Mouse (Mus musculus) left cerebral cortex, adult 2 months (tissue): ENCODE measurements around the gene Prpsap1. TPM values are rescaled to one million over a fixed set of nuclear protein-coding genes. Genes with fewer than 3 reads are reported as not detected.

Experiments
- DNase-seq, 2 experiments: peaks; one replicate each; pipeline ENCODE4 v3.0.0; 2021 to 2022; ENCODE audit warnings: low spot score in 2 of 2, mixed read lengths in 1 of 2; ENCODE audit errors: extremely low spot score in 1 of 2
- H3K27ac ChIP-seq: fragments of 200-600 bp; 2 replicates; pipeline ENCODE4 v1.8.1; 2022
- H3K4me3 ChIP-seq: fragments of 200-600 bp; 2 replicates; pipeline ENCODE4 v1.8.1; 2022
- CTCF ChIP-seq: fragments of 200-600 bp; IDR thresholded peaks from 2 replicates; pipeline ENCODE4 v1.8.1; 2022; ENCODE audit warnings: antibody characterized with exemption, mild to moderate bottlenecking, moderate library complexity
- intact Hi-C: fragments of 180-260 bp; cut with DNase I; formaldehyde crosslinking; loops from one replicate; pipeline ENCODE4 v1.15.1; 2025
- total RNA-seq, 2 experiments: library from RNA; stranded (reverse); gene quantifications; 2 replicates each; pipeline ENCODE4 v1.2.3; 2021

The Prpsap1 gene
- total RNA-seq, 2 experiments from 2014 or later, result 78.3 to 85.6 TPM

DNA sequence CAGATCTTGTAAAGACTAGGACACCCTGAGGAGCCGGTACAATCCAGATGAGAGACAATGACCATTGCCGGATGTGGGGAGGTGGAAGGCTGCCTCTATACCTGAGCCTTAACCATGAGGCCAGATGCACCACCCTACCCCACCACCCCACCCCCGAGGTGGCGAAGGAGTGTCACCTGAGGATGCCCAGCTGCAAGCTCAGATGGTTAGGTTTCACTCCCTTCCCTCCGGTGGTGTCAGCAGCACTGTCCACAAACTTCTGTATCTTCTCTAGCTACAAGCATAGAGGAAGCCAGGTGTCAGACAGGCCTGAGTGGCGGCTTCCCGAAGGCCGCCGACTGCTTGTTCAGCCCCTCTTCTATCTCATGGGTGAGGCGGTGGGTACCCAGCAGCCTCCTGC, 40.1 kb downstream of the Prpsap1 start:
- H3K4me3 ChIP-seq, result no peak overlapping the region
- intact Hi-C loops, result no loop called here
- no peak for DNase-seq
- no peak for TF ChIP-seq CTCF
- no peak overlapping the region for H3K27ac ChIP-seq

DNA sequence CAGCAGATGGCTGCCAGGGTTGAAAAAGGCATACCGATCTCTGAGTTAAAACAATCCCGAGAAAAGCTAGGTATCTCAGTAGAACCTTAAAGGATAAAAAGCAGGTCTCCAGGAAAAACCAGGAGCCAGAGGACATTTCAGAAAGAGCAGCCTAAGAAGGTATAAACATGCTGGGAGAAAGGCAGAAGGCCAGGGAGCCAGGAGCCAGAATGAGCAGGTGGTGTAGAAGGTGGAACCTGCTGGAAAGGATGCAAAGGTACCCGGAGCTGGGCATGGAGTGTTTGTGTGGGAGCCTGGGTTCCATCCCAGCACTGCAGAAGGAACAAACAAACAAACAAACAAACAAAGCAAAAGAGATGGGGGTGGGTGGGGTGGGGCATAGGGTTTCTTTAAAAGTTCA, 44.7 kb downstream of the Prpsap1 start:
- no peak overlapping the region for H3K27ac ChIP-seq
- DNase-seq, result no peak
- no peak overlapping the region for H3K4me3 ChIP-seq
- no peak for TF ChIP-seq CTCF
- intact Hi-C loops, result loop anchor here (5.0 kb wide), 1 partner anchor 222 kb away; no protein-coding TSS in a partner anchor

DNA sequence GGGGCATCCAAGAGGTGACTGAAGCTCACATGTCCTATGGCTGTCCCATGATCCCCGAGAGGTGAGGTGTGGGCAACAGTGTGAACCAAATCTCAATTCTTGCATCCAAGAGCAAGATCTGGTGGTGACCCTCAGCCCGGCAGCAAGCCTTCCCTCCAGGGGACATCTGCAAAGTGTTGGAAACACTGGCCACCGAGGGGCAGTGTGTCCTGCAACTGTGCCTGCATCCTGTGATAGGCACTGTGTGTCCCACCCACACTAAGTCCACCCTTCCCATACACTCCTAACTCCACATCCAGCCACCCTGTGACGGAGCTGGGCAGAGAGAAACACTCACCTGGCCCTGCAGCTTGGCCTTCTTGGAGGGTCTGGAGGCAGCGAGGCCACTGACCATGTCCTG, 46.2 kb downstream of the Prpsap1 start:
- H3K27ac ChIP-seq, result no peak overlapping the region
- intact Hi-C loops, result loop anchor here (2.0 to 5.0 kb wide), 2 partner anchors 79 to 221 kb away; no protein-coding TSS in a partner anchor
- no peak overlapping the region for H3K4me3 ChIP-seq
- DNase-seq, result no peak
- no peak for TF ChIP-seq CTCF

DNA sequence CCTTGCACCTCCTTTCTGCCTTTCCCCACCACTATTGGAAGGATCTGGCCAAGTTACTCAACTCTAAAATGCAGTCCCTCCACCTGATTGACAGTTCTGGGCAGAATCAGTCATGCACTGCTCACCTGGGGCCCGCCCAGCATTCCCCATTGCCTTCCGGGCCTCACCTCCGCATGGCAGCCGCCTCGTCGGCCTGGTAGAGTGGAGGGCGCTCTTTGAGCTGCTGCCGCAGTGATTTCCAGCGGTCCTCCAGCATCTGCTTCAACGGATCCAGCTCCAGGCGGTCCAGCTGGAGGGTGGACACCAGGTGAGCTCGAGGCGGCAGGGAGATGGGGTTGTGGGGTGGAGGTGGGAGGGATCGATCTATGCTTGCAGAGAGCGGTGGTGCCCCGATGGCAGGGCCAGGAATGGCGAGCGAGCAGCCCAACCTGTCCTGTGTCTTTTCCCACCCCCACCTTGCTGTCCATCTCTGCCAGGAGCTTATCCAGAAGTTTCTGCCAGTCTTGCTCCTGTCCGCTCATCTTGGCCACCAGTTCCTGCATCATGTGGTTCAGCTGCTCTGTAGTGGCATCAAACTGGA, 47.6 kb downstream of the Prpsap1 start:
- DNase-seq, result no peak
- intact Hi-C loops, result loop anchor here (1.0 to 5.0 kb wide), 3 partner anchors 78 to 219 kb away; no protein-coding TSS in a partner anchor
- no peak for TF ChIP-seq CTCF
- Histone ChIP-seq H3K27ac (no peak overlapping the region), H3K4me3 (no peak overlapping the region)

DNA sequence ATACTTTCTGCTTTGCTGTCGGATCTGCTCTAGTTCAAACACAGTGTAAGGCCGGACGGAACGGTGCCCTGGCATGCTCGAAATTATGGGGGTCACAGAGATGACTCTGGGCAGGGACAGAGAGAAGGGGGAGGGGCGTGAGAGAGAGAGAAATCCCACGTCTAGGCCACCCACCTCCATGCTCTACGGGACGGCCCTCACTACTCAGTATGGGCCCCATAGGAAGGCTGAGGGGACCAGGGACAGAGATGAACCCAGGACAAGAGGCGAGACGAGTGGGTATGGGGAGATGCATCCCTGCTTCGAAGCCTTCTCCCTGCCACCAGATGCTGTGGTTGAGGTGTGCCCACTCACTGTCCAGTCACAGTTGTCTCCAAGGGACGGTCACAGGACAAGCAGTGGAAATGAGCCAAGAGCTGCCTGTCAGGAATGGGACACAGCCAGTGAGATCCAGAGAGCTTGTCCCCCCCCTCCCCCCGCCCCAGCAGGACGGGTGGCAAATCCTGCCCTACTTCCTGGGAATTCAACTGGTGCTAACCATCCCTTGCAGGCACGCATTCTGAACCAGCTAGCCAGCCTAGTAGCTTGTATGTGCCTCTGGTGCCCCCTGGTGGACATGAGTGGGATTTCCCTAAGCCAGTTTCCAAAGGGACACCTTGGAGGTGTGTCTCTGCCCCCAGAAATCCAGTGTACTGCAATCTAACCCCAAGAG, 48.2 kb downstream of the Prpsap1 start:
- Histone ChIP-seq H3K4me3 (no peak overlapping the region), H3K27ac (no peak overlapping the region)
- peak; percentile 90 for TF ChIP-seq CTCF
- intact Hi-C loops, result loop anchor here (1.0 to 5.0 kb wide), 3 partner anchors 77 to 218 kb away; no protein-coding TSS in a partner anchor
- DNase-seq, result peak; percentile 88 to 96

DNA sequence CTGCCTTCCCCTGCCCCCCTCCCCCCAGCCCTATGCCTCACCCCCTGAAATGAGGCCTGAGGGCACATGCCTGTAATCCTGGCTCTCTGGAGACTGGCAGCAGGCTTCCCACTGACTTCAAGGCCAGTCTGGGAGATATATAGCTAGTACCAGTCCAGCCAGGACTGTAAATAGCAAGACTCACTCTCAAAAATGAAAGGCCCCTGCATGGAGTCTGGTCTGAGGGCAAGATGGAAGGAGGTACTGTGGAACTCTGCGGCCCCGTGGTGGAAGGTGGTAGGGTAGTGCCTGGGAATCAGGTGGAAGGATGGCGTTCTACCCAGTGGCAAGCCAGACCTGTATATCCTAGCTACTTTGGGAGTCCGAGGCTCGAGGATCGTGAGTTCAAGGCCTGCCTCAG, 50.1 kb downstream of the Prpsap1 start:
- intact Hi-C loops, result no loop called here
- H3K4me3 ChIP-seq, result no peak overlapping the region
- no peak overlapping the region for H3K27ac ChIP-seq
- no peak for DNase-seq
- no peak for TF ChIP-seq CTCF

DNA sequence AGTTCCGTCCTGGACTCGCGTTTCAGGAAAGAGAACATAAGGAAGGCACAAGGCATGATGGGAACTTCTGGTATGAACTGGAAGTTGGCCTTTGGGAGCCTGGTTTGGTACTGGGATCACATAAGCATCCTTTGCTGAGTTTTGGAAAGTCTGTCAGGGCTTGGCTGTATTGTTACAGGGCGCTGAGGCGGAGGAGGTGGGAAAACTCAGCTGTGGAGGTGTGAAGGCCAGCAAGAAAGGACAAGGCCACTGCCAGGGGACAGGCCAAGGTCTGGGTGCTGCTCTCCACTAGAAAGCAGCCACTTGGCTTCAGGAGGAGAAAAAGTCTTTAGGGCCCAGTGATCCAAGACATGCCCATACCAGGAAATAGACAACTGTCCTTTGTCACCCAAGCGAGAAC, 50.7 kb downstream of the Prpsap1 start:
- H3K27ac ChIP-seq, result no peak overlapping the region
- DNase-seq, result no peak
- intact Hi-C loops, result no loop called here
- H3K4me3 ChIP-seq, result no peak overlapping the region
- no peak for TF ChIP-seq CTCF

DNA sequence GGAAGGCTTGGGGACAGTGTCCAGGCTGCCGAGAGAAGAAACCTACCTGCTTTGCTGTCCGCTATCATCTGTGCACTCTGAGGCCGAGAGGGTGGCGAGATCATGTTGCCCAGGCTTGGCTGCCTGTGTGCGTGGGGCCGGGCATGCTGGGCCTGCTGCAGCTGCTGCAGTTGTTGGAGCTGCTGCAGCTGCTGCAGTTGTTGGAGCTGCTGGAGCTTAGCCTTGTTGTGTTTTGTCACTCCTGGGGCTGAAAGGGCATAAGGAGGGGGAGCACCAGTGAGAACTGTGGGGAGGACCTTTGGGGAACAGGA, 51.2 kb downstream of the Prpsap1 start:
- intact Hi-C loops, result no loop called here
- DNase-seq, result no peak
- H3K27ac ChIP-seq, result no peak overlapping the region
- no peak overlapping the region for H3K4me3 ChIP-seq
- TF ChIP-seq CTCF, result no peak

DNA sequence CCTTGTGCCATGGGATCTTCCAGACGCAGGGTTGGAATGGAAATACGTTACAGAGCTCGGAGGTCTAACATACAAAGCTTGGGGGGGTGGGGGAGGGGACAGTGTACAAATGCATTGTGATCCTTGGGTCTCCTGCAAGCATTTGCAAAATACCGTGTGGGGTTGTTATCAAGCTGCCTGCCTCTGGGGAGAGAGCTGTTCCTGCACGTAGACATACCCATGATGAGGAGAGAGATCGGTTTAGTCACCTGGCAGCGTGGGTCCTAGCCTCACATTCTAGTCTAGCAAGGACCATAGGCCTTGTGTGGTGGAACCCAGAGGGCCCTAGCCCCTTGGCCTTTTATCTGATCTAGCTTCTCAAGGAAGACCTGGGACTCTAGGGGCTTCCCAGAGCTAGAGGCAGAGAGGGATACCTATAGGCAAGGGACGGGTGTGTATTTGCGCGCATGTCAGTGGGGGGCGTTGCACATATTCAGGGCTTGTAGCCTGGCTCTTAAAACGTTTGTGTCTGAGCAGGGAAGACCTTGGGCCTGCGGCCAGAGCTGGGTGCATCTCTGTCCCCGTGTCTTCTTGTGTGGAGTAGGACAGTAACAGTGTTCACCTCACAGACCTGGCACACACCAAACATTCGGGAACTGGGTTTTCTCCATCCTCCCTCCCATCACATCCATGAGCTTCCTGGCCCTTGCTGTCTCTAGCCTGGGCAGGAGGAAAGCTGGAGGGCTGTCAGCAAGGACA, 51.7 kb downstream of the Prpsap1 start:
- Histone ChIP-seq H3K27ac (no peak overlapping the region), H3K4me3 (no peak overlapping the region)
- intact Hi-C loops, result no loop called here
- no peak for TF ChIP-seq CTCF
- DNase-seq, result no peak

DNA sequence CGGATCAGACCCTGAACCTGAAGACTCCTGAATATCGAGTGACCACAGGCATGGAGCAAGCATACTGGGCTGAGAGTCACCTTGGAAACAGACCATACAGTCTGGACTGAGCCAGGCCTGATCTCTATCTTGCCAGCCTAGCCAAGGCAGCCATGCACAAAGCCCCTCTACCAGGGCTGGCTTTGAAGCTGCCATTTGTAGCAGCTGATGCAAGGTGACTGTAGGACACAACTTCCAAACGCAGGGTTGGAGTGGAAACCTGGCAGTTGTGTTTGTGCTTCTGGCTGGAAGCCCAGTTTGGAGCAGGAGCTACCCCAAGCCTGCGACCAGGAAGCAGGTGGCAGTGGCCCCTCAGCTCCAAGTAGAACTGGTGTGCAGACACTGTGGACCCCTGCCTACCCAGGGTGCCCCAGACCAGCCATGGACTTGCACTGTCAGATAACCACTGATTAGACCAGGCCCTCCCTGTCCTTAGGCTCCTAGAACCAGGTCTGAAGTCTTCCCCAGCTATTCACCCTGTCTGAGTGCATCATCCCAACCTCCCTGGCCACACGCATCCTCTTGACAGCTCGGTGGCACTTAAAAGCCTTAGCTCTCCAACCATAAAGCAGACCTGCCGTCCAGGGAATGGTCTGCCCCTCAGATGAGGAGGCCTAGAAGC, 53.5 kb downstream of the Prpsap1 start:
- DNase-seq, result no peak
- TF ChIP-seq CTCF, result no peak
- Histone ChIP-seq H3K4me3 (no peak overlapping the region), H3K27ac (no peak overlapping the region)
- intact Hi-C loops, result no loop called here

DNA sequence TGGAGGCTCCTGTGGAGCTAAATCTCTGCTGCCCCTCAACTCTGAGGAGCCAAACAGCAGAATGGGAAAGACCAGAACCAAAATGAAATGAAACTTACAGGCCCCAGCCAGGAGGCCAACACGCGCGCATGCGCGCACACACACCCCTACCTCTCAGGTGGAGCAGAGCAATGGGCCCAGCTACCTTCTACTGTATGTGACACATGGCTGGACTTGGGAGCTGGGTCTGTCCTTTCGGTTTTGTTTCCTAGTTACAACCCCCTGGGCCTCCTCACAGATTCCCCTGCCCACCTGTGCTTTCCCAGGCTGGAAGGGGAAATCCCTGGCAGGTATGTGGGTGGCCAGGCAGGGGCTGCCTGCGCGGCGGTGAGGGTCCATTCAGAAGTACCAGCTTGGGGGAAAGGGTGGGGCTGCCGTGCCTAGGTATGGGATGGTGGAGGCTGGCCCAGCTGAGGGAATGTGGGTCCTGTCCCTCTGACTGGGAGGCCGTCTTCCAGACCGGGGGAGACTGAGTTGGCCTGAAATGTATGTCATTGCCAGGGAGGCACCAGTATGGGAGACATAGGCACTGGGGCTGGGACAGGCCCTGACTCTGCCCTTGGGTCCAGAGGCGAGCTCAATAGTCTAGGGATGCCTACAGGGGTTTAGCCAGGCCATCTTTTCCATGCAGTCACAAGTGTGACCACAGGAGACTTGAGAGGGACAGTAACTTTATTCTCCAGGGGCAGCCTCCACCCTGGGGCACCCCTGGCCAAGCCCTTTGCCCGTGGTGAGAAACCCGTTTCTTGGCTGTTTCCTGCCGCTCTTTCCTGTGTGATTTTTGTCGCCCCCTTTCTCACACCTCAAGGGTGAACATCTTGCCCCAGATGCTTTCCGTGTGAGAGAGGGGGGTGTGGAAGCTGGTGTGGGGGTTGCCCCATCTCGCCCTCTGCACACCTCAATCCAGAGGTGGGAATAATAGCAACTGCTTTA, 54.4 kb downstream of the Prpsap1 start:
- no peak for DNase-seq
- no peak for TF ChIP-seq CTCF
- H3K4me3 ChIP-seq, result no peak overlapping the region
- intact Hi-C loops, result no loop called here
- no peak overlapping the region for H3K27ac ChIP-seq
